Mouse (Mus musculus) layer of hippocampus, adult 9-11 months (tissue): ENCODE measurements around the gene Amn.

Experiments
- DNase-seq: peaks from one replicate; pipeline ENCODE4 v3.0.0; 2022

The Amn gene

DNA sequence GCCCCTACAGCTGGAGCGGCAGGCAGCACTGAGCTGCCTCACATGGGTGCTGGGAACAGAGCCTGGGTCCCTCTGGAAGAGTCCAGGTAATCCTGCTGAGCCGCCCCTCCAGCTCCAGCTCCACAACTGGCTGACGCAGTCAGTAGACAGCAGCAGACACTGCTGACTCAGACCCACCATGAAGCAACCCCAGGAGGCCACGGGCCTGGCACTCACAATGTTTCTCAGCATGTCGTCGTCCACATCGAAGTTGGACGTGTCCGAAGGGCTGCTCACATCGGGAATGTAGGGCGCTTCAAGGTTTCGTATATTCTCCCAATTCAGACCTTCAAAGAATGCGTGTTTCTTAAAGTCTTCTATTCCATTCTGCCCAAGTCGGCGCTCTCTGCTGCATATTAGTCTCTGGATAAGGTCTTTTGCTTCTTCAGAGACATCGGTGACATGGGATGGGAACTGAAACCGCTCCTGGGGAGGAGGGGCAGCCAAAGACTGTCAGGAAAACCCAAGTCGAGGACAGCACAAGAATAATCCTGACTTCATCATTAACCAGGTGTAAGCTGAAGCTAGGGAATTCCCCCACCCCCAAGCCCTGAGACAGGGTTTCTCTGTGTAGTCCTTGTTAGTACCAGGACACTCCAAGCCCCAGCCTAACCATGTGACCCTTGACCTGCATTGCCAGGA lies 55.0 kb downstream of the Amn start:
- no peak for DNase-seq
